Mouse (Mus musculus): ENCODE data around the gene Flt3l.
A peak's percentile ranks its signal among the peaks of the same experiment; 100 is the strongest.

Flt3l gene

DNA sequence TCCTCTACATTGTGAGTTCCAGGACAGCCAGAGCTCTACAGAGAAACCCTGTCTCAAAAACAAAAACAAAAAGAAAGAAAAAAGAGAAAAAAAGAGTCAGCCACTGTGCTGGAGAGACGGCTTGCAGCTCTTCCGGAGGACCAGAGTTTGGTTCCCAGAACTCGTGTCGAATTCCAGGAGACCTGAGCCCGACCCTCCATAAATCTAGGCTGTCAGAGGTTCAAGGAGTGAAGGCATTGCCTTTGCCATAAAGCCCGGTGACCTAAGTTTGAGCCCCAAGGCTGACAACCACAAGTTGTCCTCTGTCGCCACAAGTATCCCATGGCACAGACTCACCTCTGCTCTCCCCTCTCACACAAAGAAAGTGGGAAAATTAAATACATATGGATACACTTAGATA, 42.1 kb downstream of the Flt3l start:
- no peak for DNase-seq

DNA sequence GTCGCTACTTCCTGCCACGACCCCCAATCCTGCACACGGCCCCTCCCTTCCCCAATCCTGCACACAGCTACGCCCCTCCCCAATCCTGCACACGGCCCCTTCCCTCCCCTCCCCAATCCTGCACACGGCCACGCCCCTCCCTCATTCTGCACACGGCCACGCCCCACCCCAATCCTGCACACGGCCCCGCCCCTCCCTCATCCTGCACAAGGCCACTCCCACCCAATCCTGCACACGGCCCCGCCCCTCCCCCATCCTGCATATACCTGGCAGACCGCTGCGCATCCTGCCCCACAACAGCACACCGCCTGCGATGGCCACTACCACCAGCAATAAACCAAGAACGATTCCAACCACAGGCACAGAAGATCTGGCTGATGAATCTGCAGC, 42.7 kb downstream of the Flt3l start:
- DNase-seq, result no peak

DNA sequence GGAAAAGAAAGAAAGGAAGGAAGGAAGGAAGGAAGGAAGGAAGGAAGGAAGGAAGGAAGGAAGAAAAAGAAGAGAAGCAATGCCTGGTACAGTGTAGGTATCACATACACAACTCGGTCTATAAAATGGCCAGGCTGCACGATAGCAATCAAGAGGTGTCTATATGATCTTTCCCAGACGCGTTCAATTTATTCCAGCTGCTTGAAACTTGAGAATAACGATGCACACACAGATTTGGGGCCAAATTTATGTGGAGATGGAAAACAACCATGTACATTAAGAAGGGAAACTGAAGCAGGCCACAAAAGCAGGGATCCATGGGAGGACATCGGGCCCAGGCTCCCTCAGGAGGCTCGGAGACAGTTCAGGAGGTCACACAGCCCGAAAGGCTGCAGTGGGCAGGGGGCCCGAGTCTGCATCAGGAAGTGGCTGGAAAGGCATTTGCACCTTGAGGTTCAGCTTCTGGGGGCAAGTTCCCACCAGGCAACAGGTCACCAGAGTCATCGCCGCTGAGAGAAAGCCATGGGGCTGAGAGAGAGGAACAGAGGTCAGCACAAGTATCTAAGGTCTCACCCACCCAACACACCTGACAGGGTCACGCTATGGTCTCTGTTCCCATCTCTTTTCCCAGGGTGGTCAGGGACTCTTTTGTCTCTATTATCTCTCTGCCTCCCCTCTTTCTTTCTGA, 43.3 kb downstream of the Flt3l start:
- DNase-seq, result no peak

DNA sequence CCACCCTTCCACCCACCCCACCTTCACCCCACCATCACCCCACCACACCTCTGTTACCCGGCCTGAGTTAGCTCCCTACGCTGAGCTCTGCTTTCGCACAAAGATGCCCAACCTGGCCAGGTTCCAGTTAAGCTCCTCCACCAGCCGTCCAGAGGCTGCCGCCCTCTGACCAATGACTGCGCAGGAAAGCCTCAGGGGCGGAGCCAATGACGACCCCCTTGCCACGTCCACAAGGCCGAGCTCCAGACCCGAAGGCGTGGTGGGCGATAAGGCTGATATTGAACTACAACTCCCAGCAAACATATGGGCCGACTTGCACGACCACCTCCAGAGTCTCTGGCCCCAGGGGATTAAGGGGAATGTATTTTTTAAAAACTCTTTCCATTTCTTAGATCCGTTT, 44.2 kb downstream of the Flt3l start, which contains the start of gene Rcn3:
Gene Rcn3 (minus strand): TSS at position 174 of the 400 bp plus-strand sequence.
- DNase-seq, result peak; percentile 82 to 89

DNA sequence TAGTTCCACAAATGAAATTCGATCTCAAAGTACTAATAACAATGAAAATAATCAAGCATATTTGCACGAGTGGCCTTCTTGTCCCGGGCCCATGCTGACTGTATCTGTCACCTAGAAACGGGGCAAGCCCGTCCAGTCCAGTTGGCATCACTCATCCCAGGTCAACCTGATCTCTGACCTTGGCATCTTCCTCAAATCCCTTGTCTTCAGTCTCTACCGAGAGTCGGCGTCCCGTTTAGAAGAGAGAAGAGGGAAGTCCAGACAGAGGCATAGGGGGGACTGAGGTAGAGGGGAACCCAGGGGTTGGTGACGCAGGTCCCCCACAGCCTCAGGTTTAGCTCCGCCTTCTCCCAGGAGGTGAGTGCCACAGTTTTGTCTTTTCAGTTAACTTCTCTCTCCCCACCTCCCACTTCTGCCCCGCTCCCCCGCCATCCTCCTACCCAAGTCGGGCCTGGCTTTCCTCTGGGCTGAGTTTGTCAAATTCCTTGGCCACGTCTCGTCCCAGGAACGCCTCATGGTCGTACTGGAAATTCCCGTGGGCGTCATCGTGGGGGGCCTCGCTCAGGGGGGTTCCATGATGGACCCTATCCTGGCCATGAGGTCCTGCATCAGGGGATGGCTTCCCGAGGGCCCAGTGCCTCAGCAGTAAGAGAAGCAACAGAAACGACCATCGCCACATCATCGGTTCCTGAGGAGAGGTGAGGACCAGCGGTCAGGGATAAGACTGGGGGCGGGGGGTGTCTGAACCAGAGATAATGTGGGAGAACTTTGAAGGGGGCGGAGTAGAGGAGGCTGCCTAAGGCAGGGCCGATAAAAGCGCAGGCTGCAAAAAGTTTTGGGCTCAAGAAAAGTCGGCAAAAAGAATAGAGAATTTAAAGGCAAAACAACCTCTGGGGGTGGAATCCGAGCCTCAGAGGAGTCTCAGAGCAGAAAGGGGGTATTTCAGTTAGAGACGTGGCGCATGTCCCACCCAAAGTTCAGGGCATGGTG, 44.9 kb downstream of the Flt3l start:
- DNase-seq, result peak in 1 of 2 experiments; percentile 43

DNA sequence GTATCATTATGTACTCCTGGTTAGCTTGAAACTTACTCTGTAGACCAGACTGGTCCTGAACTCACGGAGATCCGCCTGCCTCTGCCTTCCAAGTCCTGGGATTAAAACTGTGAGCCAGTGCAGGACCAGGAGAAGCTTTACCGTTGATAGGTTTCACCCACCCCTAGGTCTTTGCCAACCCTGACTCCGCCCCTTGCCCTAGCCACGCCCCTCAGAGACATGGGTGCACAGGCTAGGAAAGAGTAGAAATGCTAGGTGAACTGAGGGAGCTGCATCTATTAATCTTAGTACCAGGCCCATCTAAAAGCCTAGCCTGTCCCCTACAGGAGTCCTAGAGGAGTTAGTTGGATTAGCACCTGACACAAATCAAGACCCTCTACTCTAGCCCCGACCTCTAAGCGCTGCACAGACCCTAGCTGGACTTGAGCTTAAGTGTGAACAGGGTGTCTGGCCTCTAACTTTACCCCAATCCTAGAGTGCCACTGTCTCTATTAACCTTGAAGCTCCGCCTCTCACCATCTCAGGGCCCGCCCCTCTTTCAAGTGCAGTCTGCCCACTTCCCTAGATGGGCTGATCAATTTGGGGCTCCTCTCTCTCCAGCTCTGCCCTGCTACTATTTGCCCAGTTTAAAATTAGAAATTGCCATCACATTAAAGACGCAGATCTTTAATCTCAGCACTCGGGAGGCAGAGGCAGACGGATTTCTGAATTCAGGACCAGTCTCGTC, 45.8 kb downstream of the Flt3l start:
- DNase-seq, result no peak

DNA sequence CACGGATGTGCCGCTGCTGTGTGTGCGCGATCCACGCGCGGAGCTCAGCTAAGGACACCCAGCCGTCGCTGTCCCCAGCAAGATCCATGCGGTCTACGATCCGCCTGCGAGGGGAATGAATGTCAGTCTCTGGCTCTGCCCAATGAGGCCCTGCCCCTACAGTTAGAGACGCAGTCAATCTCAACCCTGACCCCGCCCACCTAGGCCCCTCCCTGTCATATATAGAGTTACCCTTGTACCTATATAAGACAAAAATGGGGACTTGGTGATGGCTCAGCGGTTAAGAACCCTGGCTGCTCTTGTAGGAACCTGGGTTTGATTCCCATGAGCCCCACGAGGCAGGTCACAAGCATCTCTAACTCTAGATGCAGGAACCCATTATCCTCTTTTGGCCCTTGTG, 47.6 kb downstream of the Flt3l start:
- no peak for DNase-seq

DNA sequence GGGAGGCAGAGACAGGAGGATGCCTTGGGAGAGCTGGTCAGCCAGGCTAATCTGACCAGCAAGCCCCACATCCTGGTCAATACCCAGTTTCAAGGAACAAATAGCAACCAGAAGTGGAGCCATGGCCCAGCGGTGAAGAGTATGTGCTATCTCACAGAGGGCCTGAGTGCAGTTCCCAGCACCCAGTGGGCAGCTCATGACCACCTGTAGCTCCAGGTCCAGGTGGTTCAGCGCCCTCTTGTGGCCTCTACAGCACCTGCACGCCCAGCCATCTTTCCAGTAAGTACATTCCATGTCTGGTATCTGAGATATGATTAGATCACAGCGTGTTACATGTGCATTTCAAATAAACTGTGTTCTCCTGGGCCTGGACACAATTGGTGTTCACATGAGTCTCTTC, 50.1 kb downstream of the Flt3l start:
- DNase-seq, result no peak

DNA sequence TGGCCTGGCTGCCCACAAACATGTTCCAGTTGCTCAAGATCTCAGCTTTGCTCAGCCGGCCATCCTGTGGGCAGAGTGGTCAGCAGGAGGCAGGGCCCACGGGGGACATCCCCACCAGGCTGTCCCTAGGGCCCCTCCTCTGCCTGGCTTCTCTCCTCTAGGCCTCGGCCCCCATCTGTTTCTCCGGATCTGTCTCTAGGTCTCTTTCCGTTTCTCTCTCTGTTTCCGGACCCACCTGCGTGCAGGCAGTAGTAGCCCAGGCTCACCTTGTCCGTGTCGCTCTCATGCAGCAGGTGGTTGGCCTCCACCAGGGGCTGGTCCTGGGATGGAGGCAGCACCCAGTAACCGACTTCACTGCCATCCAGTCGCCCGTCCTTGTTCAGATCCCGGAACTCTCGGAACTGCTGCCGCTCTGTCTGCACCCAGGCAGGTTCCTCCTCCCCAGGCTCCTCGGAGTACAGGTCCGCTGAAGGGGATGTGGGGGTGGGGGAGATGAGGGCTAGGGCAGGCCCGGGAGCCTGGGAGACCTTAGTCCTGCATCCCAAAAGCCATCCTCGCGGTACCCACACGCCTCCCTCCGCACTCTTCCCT, 52.8 kb downstream of the Flt3l start:
- no peak for DNase-seq

DNA sequence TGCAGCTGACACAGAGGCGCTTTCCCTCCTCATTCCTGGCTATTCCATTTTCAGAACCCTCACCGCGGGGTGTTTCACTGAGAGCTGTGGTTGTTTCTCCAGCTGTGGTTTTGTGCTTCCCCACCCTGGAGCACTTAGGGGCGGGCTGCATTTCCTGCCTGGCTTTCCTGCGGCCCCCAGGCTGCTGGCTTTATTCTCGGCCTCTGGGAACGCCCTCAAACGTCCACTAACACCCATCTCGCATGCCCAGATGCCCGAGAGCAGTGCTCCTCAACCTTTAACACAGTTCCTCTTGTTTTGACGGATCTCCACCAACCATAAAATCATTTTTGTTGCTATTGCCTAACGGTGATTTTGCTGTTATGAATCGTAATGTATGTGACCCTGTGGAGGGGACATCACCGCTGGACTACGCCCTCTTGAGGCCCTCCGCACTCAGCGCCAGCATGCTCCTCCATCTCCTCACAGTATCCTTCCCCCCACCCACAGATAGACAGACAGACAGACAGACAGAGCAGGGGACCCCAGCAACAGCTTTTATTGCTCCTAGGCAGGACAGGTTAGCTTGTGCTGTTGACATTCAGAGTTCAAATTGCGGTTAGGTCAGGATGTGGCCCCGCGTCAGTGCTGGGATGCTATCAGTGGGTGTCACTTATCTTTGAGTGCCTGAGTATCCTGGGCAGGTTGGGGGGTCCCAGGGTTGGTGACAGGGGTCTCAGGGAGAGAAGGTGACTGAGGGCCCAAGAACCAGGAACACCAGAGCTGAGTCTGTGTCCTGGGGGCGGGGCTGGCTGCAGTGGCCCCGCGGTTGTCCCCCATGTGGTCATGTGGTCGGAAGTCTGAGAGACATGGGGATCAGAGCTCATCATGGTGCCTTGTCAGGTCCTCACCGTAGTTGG, 53.6 kb downstream of the Flt3l start:
- no peak for DNase-seq

DNA sequence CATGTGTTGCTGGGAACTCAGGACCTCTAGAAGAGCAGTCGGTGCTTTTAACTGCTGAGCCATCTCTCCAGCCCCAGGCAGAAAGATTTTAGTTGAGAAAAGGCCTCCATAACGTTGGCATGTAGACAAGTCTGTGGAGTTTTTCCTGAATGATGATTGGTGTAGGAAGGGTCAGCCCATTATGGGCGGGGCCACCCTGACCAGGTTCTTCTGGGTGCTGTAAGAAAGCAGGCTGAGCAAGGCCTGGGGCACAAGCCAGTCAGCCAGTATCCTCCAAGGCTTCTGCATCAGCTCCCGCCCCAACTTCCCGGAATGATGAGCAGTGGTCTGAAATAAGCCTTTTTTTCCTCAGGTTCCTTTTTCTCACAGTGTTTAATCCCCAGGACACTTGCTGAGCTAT, 55.2 kb downstream of the Flt3l start:
- DNase-seq, result no peak

DNA sequence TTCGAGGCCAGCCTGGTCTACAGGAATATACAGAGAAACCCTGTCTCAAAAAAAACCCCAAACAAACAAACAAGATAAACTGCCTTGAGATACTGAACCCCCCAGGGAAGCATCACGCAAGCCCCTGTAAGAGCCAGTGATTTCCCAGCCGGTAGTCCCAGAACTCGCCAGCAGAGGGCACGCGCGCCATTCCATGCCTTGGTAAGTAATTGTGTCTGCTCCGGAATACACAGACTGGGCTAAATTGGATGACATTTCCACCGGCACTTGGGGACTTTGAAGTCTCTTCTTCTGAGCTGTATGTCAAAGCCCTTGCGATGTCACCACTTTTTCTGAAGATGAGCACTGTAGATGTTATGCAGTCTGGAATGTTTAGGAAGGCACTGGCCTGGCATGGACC, 56.4 kb downstream of the Flt3l start:
- DNase-seq, result peak; percentile 95 to 97
